Mouse (Mus musculus): ENCODE results near the gene Hpse2.
A peak's percentile ranks its signal among the peaks of the same experiment; 100 is the strongest.
"Not testable (repeated sequence)": the region's sequence is repeated elsewhere in the genome, so short reads cannot be mapped to it uniquely, and the experiment has no call there.

Gene Hpse2

GRCm38 (mm10) chr19:43388017-43388904, at the start of gene Hpse2:
Gene Hpse2 (minus strand): TSS chr19:43388355.
- DNase-seq, result no peak

GRCm38 (mm10) chr19:43427446-43428224, 39.5 kb upstream of the Hpse2 start:
- DNase-seq, result no peak

GRCm38 (mm10) chr19:43424082-43424481, 35.9 kb upstream of the Hpse2 start:
- DNase-seq, result no peak

- no peak for DNase-seq
Observed at GRCm38 (mm10) chr19:43420506-43420905, 32.4 kb upstream of the Hpse2 start.

- DNase-seq, result no peak
Observed at GRCm38 (mm10) chr19:43415565-43415964, 27.4 kb upstream of the Hpse2 start.

DNA sequence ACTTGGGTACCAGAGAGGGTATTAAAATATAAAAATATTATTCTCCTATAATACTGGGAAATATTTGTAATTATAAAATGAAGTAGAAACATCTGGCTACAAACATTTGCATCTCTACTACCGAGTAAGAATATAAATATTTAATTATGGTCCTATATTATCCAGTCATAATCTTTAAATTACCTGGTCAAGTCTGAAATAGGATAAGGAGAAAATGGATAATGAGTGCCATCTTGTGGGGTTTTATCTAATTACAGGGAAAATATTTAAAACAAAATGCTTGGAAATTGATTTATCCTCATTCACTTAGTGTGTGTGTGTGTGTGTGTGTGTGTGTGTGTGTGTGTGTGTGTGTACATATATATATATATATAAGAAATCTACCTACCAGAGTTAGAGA, 19.0 kb upstream of the Hpse2 start:
- DNase-seq, result no peak

GRCm38 (mm10) chr19:43396327-43396726, 8.2 kb upstream of the Hpse2 start:
- no peak for DNase-seq

GRCm38 (mm10) chr19:43387071-43387770, 934 bp downstream of the Hpse2 start:
- no peak for DNase-seq

- DNase-seq, result peak; percentile 17
Observed at GRCm38 (mm10) chr19:43386041-43386952, 1.9 kb downstream of the Hpse2 start.

DNA sequence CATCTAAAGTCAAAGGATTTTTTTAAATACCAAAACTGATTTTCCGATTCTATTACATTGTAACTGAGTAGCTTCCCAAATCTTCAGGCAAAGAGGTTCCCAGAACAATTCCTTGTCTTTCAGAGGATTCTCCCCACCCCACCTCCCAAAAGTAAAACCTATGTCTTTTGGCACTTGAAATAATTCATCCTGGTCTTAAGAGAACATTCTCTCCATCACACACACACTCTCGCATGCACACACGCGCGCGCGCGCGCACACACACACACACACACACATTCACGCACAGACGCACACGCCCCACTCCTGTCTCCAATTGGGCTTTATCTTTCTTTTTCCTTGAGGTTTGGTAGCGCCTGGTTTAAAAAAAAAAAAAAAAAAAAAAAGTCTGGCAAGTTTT, 2.7 kb downstream of the Hpse2 start:
- no peak for DNase-seq

- DNase-seq, result no peak
Observed at GRCm38 (mm10) chr19:43384978-43385431, 3.1 kb downstream of the Hpse2 start.

- no peak for DNase-seq
Observed at GRCm38 (mm10) chr19:43384346-43384977, 3.7 kb downstream of the Hpse2 start.

- DNase-seq, result no peak
Observed at GRCm38 (mm10) chr19:43358830-43359229, 29.3 kb downstream of the Hpse2 start.

DNA sequence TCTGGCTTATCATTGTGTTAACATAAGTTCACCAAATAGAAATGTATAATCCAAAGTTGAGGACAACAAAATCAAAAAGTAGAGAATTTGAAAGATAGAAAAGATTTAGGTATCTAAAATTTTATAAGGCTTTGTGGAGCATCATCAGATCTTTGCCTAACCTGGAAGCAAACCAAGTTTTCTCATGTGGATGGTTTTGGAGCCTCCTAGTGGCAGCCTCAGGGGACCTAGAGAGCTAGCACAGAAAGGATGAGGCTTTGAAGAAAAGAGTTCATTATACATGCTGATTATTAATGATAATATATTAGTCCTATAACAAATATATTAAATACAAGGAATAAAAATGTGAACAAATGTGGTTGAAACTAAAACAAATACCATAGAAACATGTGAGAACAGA, 77.0 kb downstream of the Hpse2 start:
- DNase-seq, result no peak

- DNase-seq, result no peak
Observed at GRCm38 (mm10) chr19:43306756-43307155, 81.4 kb downstream of the Hpse2 start.

GRCm38 (mm10) chr19:43281336-43281735, 106.8 kb downstream of the Hpse2 start:
- DNase-seq, result not testable (repeated sequence)

GRCm38 (mm10) chr19:43243993-43244392, 144.2 kb downstream of the Hpse2 start:
- DNase-seq, result no peak

DNA sequence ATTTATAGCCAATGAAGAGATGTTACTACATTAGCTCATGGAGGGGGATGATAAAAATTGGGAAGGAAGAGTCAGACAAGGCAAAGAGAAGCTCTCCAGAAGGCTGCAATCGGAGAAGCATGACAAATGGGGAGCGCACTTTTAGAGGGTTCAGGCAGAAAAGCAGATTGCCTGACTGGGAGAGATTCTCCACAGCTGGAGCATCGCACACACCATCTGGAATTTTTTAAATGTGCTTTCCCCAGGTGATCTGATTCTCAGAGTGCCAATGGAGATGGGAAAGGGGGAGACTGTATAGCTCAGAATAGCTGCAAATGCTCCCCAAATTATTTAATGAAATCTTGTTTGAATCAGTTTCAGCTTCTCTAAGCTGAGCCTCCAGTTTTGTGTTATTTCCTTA, 156.4 kb downstream of the Hpse2 start:
- no peak for DNase-seq

GRCm38 (mm10) chr19:43193562-43193961, 194.6 kb downstream of the Hpse2 start:
- no peak for DNase-seq

GRCm38 (mm10) chr19:43175437-43175965, 212.7 kb downstream of the Hpse2 start:
- DNase-seq, result no peak

- DNase-seq, result no peak
Observed at GRCm38 (mm10) chr19:43174812-43175211, 213.3 kb downstream of the Hpse2 start.

Data from right cerebral cortex, postnatal 25 days (tissue).